Comparison of ENCODE assay signal across 13 mouse cellular contexts in genomic region chr5:147041965-147042937, GRCm38 (mm10). TPM values are rescaled to one million over a fixed set of nuclear protein-coding genes. Genes with fewer than 3 reads are reported as not detected.
A peak's percentile ranks its signal among the peaks of the same experiment; 100 is the strongest.
DNase-seq lines count a peak whose midpoint lies in the region; ATAC-seq and TF ChIP-seq lines count a peak whose summit lies in the region.
"Had no signal": no experiment of that assay in that cellular context is flagged by ENCODE, and none has a peak within 500 bp of the region (broad histone marks: within the 10 kb centered on the region; RNA-seq: fewer than 3 reads in every experiment).

No protein-coding gene starts in this region.

- no peaks in the 10 kb centered on the region for H3K27me3 ChIP-seq in forebrain, postnatal 0 days (ENCODE audit: insufficient read depth, low read length)
- H3K27me3 ChIP-seq in forebrain, embryonic 11.5 days (ENCODE audit: control insufficient read depth, insufficient read depth, low read length) = no peaks in the 10 kb centered on the region
- no peaks in the 10 kb centered on the region for H3K27me3 ChIP-seq in ES-Bruce4 (ENCODE audit: control insufficient read depth, insufficient read depth, low read length, poor library complexity, severe bottlenecking)
- H3K27me3 ChIP-seq: CH12.LX had no signal

- H3K4me3 ChIP-seq in forebrain, postnatal 0 days (ENCODE audit: low read depth, low read length) = no peak overlapping the region
- H3K4me3 ChIP-seq in forebrain, embryonic 11.5 days (ENCODE audit: low read depth, low read length) = no peak overlapping the region
- H3K4me3 ChIP-seq in ES-Bruce4 (ENCODE audit: low read depth, low read length) = peak overlapping the region; percentile 7

- no peaks in the 10 kb centered on the region for H3K36me3 ChIP-seq in forebrain, postnatal 0 days (ENCODE audit: insufficient read depth)
- no peaks in the 10 kb centered on the region for H3K36me3 ChIP-seq in forebrain, embryonic 11.5 days (ENCODE audit: control insufficient read depth, insufficient read depth, low read length)
- no peaks in the 10 kb centered on the region for H3K36me3 ChIP-seq in ES-Bruce4 (ENCODE audit: control insufficient read depth, insufficient read depth, low read length, poor library complexity, severe bottlenecking)

- no peak for TF ChIP-seq CTCF in forebrain, postnatal 0 days (IDR thresholded peaks at IDR 0.05; ENCODE audit: low read depth)
- no peak for TF ChIP-seq CTCF in ES-Bruce4 (IDR thresholded peaks at IDR 0.05; ENCODE audit: low read depth, low read length)
- no peak for TF ChIP-seq CTCF in brain, embryonic 14.5 days (IDR thresholded peaks at IDR 0.05; ENCODE audit: borderline replicate concordance, extremely low read depth, insufficient read depth, insufficient read length)

- TF ChIP-seq POLR2A in ES-Bruce4 (IDR thresholded peaks at IDR 0.05; ENCODE audit: insufficient read depth, low read length) = no peak
- no peak for TF ChIP-seq POLR2A in brain, embryonic 14.5 days (IDR thresholded peaks at IDR 0.05; ENCODE audit: borderline replicate concordance, extremely low read depth, insufficient read depth, insufficient read length, poor library complexity, severe bottlenecking)

- H3K9me3 ChIP-seq in forebrain, postnatal 0 days (ENCODE audit: low read length) = no peaks in the 10 kb centered on the region
- H3K9me3 ChIP-seq in forebrain, embryonic 11.5 days (ENCODE audit: control insufficient read depth, low read length) = no peaks in the 10 kb centered on the region
- no peaks in the 10 kb centered on the region for H3K9me3 ChIP-seq in ES-Bruce4 (replicated peaks; ENCODE audit: control insufficient read depth, insufficient read depth, low read length, poor library complexity, severe bottlenecking)

- H3K4me1 ChIP-seq in forebrain, postnatal 0 days (ENCODE audit: insufficient read depth) = peaks cover 6% of the 10 kb centered on the region
- H3K4me1 ChIP-seq in forebrain, embryonic 11.5 days (replicated peaks; ENCODE audit: control insufficient read depth, insufficient read depth, low read length) = no peaks in the 10 kb centered on the region; the same call in 1 of the 2 replicates
- H3K4me1 ChIP-seq in ES-Bruce4 (ENCODE audit: control insufficient read depth, insufficient read depth, low read length) = no peaks in the 10 kb centered on the region

- H3K27ac ChIP-seq in forebrain, postnatal 0 days (ENCODE audit: low read depth, low read length) = no peak overlapping the region
- H3K27ac ChIP-seq in forebrain, embryonic 11.5 days (ENCODE audit: low read depth, low read length) = no peak overlapping the region
- H3K27ac ChIP-seq in ES-Bruce4 (ENCODE audit: insufficient read depth, low read length) = no peak overlapping the region
- H3K27ac ChIP-seq: kidney, postnatal 0 days had no signal

- peak; percentile 33 for DNase-seq in forebrain, postnatal 0 days
- DNase-seq in forebrain, embryonic 11.5 days (ENCODE audit: low spot score) = no peak
- peak; percentile 64 for DNase-seq in brain, embryonic 14.5 days (ENCODE audit: low read depth)
- peak; percentile 77 for DNase-seq in mesoderm, embryonic 11.5 days (ENCODE audit: low read depth, low spot score)
- DNase-seq in thymus, postnatal 25 days = no peak
- no peak for DNase-seq in layer of hippocampus, adult 8-10 months (ENCODE audit: low spot score in 2 of 2)
- no peak for DNase-seq in kidney, postnatal 10 days
- DNase-seq: cerebellum, postnatal 14 days; heart, adult 18-20 months had no signal

- no peak overlapping the region for H3K9ac ChIP-seq in forebrain, postnatal 0 days
- no peak overlapping the region for H3K9ac ChIP-seq in forebrain, embryonic 11.5 days (ENCODE audit: low read length)
- H3K9ac ChIP-seq in ES-Bruce4 (ENCODE audit: low read depth, poor library complexity, severe bottlenecking) = 0 out of 2 replicates have a peak overlapping the region, but pooled peaks have one; percentile 1

- H3K4me2 ChIP-seq in forebrain, postnatal 0 days (ENCODE audit: low read depth) = no peak overlapping the region
- no peak overlapping the region for H3K4me2 ChIP-seq in forebrain, embryonic 11.5 days (ENCODE audit: low read depth, low read length, severe bottlenecking)

- 70% methylated on average over 40 of the region's 40 CpGs for WGBS in forebrain, postnatal 0 days
- WGBS in forebrain, embryonic 11.5 days = 83% methylated on average over 40 of the region's 40 CpGs

- TF ChIP-seq EP300 in ES-Bruce4 (IDR thresholded peaks at IDR 0.05; ENCODE audit: insufficient read depth, low read depth, low read length) = no peak

- ATAC-seq in forebrain, postnatal 0 days = no peak
- ATAC-seq in forebrain, embryonic 11.5 days (replicated peaks; ENCODE audit: low FRiP score) = no peak
- ATAC-seq: lung, postnatal 0 days had no signal

RNA-seq across cellular contexts. Expression of gene Lnx2, which starts 34.1 kb away (rescaled TPM):
- 10.0 and 14.4 TPM in 2 replicates for total RNA-seq in forebrain, postnatal 0 days (2014; rRNA removed)
- polyA plus RNA-seq in forebrain, postnatal 0 days (2015; fragmentation: Nextera tagmentation; extraction: Ambion mirVana) = 5.6 and 6.5 TPM in 2 replicates
- 9.7 and 9.9 TPM in 2 replicates for polyA plus RNA-seq in forebrain, embryonic 11.5 days (2014; fragmentation: Nextera tagmentation; extraction: Ambion mirVana)
- 9.0 and 9.9 TPM in 2 replicates for polyA plus RNA-seq in ES-Bruce4 (2011; ENCODE audit: insufficient read depth, insufficient read length, low read depth, missing spikeins)
- 7.1 and 10.1 TPM in 2 replicates for polyA plus RNA-seq in brain, embryonic 14.5 days (2012; rRNA removed)
- total RNA-seq in layer of hippocampus, adult 8-10 months (2022) = 1 to 10 TPM; 5.8 to 7.2 (median 6.5) TPM

RNA-seq across cellular contexts. Expression of gene Polr1d, which starts 34.6 kb away (rescaled TPM):
- 92.1 and 126 TPM in 2 replicates for total RNA-seq in forebrain, postnatal 0 days (2014; rRNA removed)
- polyA plus RNA-seq in forebrain, postnatal 0 days (2015; fragmentation: Nextera tagmentation; extraction: Ambion mirVana) = 114 and 141 TPM in 2 replicates
- 110 and 115 TPM in 2 replicates for polyA plus RNA-seq in forebrain, embryonic 11.5 days (2014; fragmentation: Nextera tagmentation; extraction: Ambion mirVana)
- polyA plus RNA-seq in ES-Bruce4 (2011; ENCODE audit: insufficient read depth, insufficient read length, low read depth, missing spikeins) = 149 and 155 TPM in 2 replicates
- polyA plus RNA-seq in brain, embryonic 14.5 days (2012; rRNA removed) = 82.3 and 93.6 TPM in 2 replicates
- 10 to 100 TPM; 65.2 to 70.8 (median 66.7) TPM for total RNA-seq in layer of hippocampus, adult 8-10 months (2022)

Comparison
In these comparisons a context has a peak if more than half of its experiments do, and no peak if none do; other contexts are left out.
1. DNase-seq: peak in forebrain, postnatal 0 days (single experiment), brain, embryonic 14.5 days (single experiment) and mesoderm, embryonic 11.5 days (single experiment); none in forebrain, embryonic 11.5 days (single experiment), thymus, postnatal 25 days (single experiment), layer of hippocampus, adult 8-10 months (0 of 2) and kidney, postnatal 10 days (single experiment).